Mouse (Mus musculus): ENCODE data around the gene Abhd12b. TPM values are rescaled to one million over a fixed set of nuclear protein-coding genes. Genes with fewer than 3 reads are reported as not detected.
"Not testable (repeated sequence)": the region's sequence is repeated elsewhere in the genome, so short reads cannot be mapped to it uniquely, and the experiment has no call there.

Gene Abhd12b
- polyA plus RNA-seq, 1 experiment from 2014 or later: not detected

- ATAC-seq (ENCODE audit: low read depth): no peak
- no peaks in the 10 kb centered on the region for H3K9me3 ChIP-seq (replicated peaks; ENCODE audit: control insufficient read depth, low read length)
- no peak overlapping the region for H3K27ac ChIP-seq (ENCODE audit: low read length)
- 64% methylated on average over 4 of the region's 4 CpGs for WGBS (ENCODE audit: insufficient replicate concordance)
- H3K9ac ChIP-seq (ENCODE audit: low read depth, low read length): no peak overlapping the region
- no peaks in the 10 kb centered on the region for H3K27me3 ChIP-seq (ENCODE audit: control insufficient read depth, insufficient read depth, low read depth, low read length)
- no peak overlapping the region for H3K4me3 ChIP-seq (ENCODE audit: low read depth, low read length)
- H3K36me3 ChIP-seq (ENCODE audit: control insufficient read depth, insufficient read depth): no peaks in the 10 kb centered on the region
- no peak overlapping the region for H3K4me2 ChIP-seq (ENCODE audit: low read depth, low read length)
- no peaks in the 10 kb centered on the region for H3K4me1 ChIP-seq (ENCODE audit: control insufficient read depth, low read depth, low read length)
These were observed 14.0 kb downstream of the Abhd12b start for GRCm38 (mm10) chr12:70167950-70168349.

- H3K36me3 ChIP-seq (ENCODE audit: control insufficient read depth, insufficient read depth): no peaks in the 10 kb centered on the region
- 49% methylated on average over 1 of the region's 1 CpGs for WGBS (ENCODE audit: insufficient replicate concordance)
- H3K27me3 ChIP-seq (ENCODE audit: control insufficient read depth, insufficient read depth, low read depth, low read length): no peaks in the 10 kb centered on the region
- H3K4me1 ChIP-seq (ENCODE audit: control insufficient read depth, low read depth, low read length): no peaks in the 10 kb centered on the region
- no peak overlapping the region for H3K27ac ChIP-seq (ENCODE audit: low read length)
- no peaks in the 10 kb centered on the region for H3K9me3 ChIP-seq (replicated peaks; ENCODE audit: control insufficient read depth, low read length)
- no peak for ATAC-seq (ENCODE audit: low read depth)
- H3K4me2 ChIP-seq (ENCODE audit: low read depth, low read length): no peak overlapping the region
- no peak overlapping the region for H3K4me3 ChIP-seq (ENCODE audit: low read depth, low read length)
- H3K9ac ChIP-seq (ENCODE audit: low read depth, low read length): no peak overlapping the region
These were observed 16.0 kb downstream of the Abhd12b start for GRCm38 (mm10) chr12:70169969-70170368.

GRCm38 (mm10) chr12:70183507-70183906 lies 29.6 kb downstream of the Abhd12b start:
- not testable (repeated sequence) for H3K9ac ChIP-seq (ENCODE audit: low read depth, low read length); H3K4me2 ChIP-seq (ENCODE audit: low read depth, low read length); ATAC-seq (ENCODE audit: low read depth); H3K27ac ChIP-seq (ENCODE audit: low read length); H3K4me1 ChIP-seq (ENCODE audit: control insufficient read depth, low read depth, low read length); H3K36me3 ChIP-seq (ENCODE audit: control insufficient read depth, insufficient read depth); H3K4me3 ChIP-seq (ENCODE audit: low read depth, low read length); H3K27me3 ChIP-seq (ENCODE audit: control insufficient read depth, insufficient read depth, low read depth, low read length); H3K9me3 ChIP-seq (replicated peaks; ENCODE audit: control insufficient read depth, low read length)
- 80% methylated on average over 8 of the region's 8 CpGs for WGBS (ENCODE audit: insufficient replicate concordance)

- Histone ChIP-seq H3K9ac (ENCODE audit: low read depth, low read length) (no peak overlapping the region), H3K36me3 (ENCODE audit: control insufficient read depth, insufficient read depth) (no peaks in the 10 kb centered on the region), H3K27me3 (ENCODE audit: control insufficient read depth, insufficient read depth, low read depth, low read length) (no peaks in the 10 kb centered on the region), H3K9me3 (replicated peaks; ENCODE audit: control insufficient read depth, low read length) (no peaks in the 10 kb centered on the region), H3K27ac (ENCODE audit: low read length) (no peak overlapping the region), H3K4me3 (ENCODE audit: low read depth, low read length) (no peak overlapping the region), H3K4me1 (ENCODE audit: control insufficient read depth, low read depth, low read length) (no peaks in the 10 kb centered on the region), H3K4me2 (ENCODE audit: low read depth, low read length) (no peak overlapping the region)
- no peak for ATAC-seq (ENCODE audit: low read depth)
- WGBS (ENCODE audit: insufficient replicate concordance): 77% methylated on average over 21 of the region's 22 CpGs
These were observed 30.3 kb downstream of the Abhd12b start for GRCm38 (mm10) chr12:70184173-70184783.

- H3K27me3 ChIP-seq (ENCODE audit: control insufficient read depth, insufficient read depth, low read depth, low read length): no peaks in the 10 kb centered on the region
- H3K4me3 ChIP-seq (ENCODE audit: low read depth, low read length): no peak overlapping the region
- ATAC-seq (ENCODE audit: low read depth): no peak
- no peak overlapping the region for H3K9ac ChIP-seq (ENCODE audit: low read depth, low read length)
- H3K4me1 ChIP-seq (ENCODE audit: control insufficient read depth, low read depth, low read length): no peaks in the 10 kb centered on the region
- H3K27ac ChIP-seq (ENCODE audit: low read length): no peak overlapping the region
- H3K9me3 ChIP-seq (replicated peaks; ENCODE audit: control insufficient read depth, low read length): no peaks in the 10 kb centered on the region
- WGBS (ENCODE audit: insufficient replicate concordance): 46% methylated on average over 19 of the region's 19 CpGs
- peaks cover 26% of the 10 kb centered on the region for H3K36me3 ChIP-seq (ENCODE audit: control insufficient read depth, insufficient read depth)
- H3K4me2 ChIP-seq (ENCODE audit: low read depth, low read length): no peak overlapping the region
These were observed 38.4 kb downstream of the Abhd12b start for GRCm38 (mm10) chr12:70192267-70192727.

- Histone ChIP-seq H3K4me1 (ENCODE audit: control insufficient read depth, low read depth, low read length) (no peaks in the 10 kb centered on the region), H3K4me2 (ENCODE audit: low read depth, low read length) (no peak overlapping the region), H3K4me3 (ENCODE audit: low read depth, low read length) (no peak overlapping the region), H3K27ac (ENCODE audit: low read length) (no peak overlapping the region), H3K36me3 (ENCODE audit: control insufficient read depth, insufficient read depth) (peaks cover 37% of the 10 kb centered on the region), H3K9ac (ENCODE audit: low read depth, low read length) (no peak overlapping the region), H3K27me3 (ENCODE audit: control insufficient read depth, insufficient read depth, low read depth, low read length) (no peaks in the 10 kb centered on the region), H3K9me3 (replicated peaks; ENCODE audit: control insufficient read depth, low read length) (no peaks in the 10 kb centered on the region)
- ATAC-seq (ENCODE audit: low read depth): no peak
- WGBS (ENCODE audit: insufficient replicate concordance): 83% methylated on average over 6 of the region's 6 CpGs
These were observed 41.5 kb downstream of the Abhd12b start for GRCm38 (mm10) chr12:70195426-70195825.

- 79% methylated on average over 5 of the region's 5 CpGs for WGBS (ENCODE audit: insufficient replicate concordance)
- H3K36me3 ChIP-seq (ENCODE audit: control insufficient read depth, insufficient read depth): peaks cover 42% of the 10 kb centered on the region
- H3K9ac ChIP-seq (ENCODE audit: low read depth, low read length): no peak overlapping the region
These were observed 42.4 kb downstream of the Abhd12b start for GRCm38 (mm10) chr12:70196341-70196740.

GRCm38 (mm10) chr12:70201926-70202529 lies 48.1 kb downstream of the Abhd12b start:
- Histone ChIP-seq H3K4me1 (ENCODE audit: control insufficient read depth, low read depth, low read length) (no peaks in the 10 kb centered on the region), H3K9me3 (replicated peaks; ENCODE audit: control insufficient read depth, low read length) (no peaks in the 10 kb centered on the region), H3K27me3 (ENCODE audit: control insufficient read depth, insufficient read depth, low read depth, low read length) (no peaks in the 10 kb centered on the region), H3K9ac (ENCODE audit: low read depth, low read length) (no peak overlapping the region), H3K4me3 (ENCODE audit: low read depth, low read length) (no peak overlapping the region), H3K27ac (ENCODE audit: low read length) (no peak overlapping the region), H3K36me3 (ENCODE audit: control insufficient read depth, insufficient read depth) (peaks cover 36% of the 10 kb centered on the region), H3K4me2 (ENCODE audit: low read depth, low read length) (no peak overlapping the region)
- ATAC-seq (ENCODE audit: low read depth): no peak
- WGBS (ENCODE audit: insufficient replicate concordance): 34% methylated on average over 5 of the region's 5 CpGs

More at GRCm38 (mm10) chr12:70196341-70196740, 42.4 kb downstream of the Abhd12b start:
- H3K27me3 ChIP-seq (ENCODE audit: control insufficient read depth, insufficient read depth, low read depth, low read length): no peaks in the 10 kb centered on the region
- H3K4me1 ChIP-seq (ENCODE audit: control insufficient read depth, low read depth, low read length): no peaks in the 10 kb centered on the region
- H3K27ac ChIP-seq (ENCODE audit: low read length): no peak overlapping the region
- H3K4me3 ChIP-seq (ENCODE audit: low read depth, low read length): no peak overlapping the region
- no peak overlapping the region for H3K4me2 ChIP-seq (ENCODE audit: low read depth, low read length)
- no peak for ATAC-seq (ENCODE audit: low read depth)
- H3K9me3 ChIP-seq (replicated peaks; ENCODE audit: control insufficient read depth, low read length): no peaks in the 10 kb centered on the region

GRCm38 (mm10) chr12:70204433-70204832 lies 50.5 kb downstream of the Abhd12b start:
- Histone ChIP-seq H3K27me3 (ENCODE audit: control insufficient read depth, insufficient read depth, low read depth, low read length) (no peaks in the 10 kb centered on the region), H3K9me3 (replicated peaks; ENCODE audit: control insufficient read depth, low read length) (no peaks in the 10 kb centered on the region), H3K4me1 (ENCODE audit: control insufficient read depth, low read depth, low read length) (no peaks in the 10 kb centered on the region), H3K9ac (ENCODE audit: low read depth, low read length) (no peak overlapping the region), H3K27ac (ENCODE audit: low read length) (no peak overlapping the region), H3K4me3 (ENCODE audit: low read depth, low read length) (no peak overlapping the region), H3K36me3 (ENCODE audit: control insufficient read depth, insufficient read depth) (peaks cover 35% of the 10 kb centered on the region), H3K4me2 (ENCODE audit: low read depth, low read length) (no peak overlapping the region)
- no peak for ATAC-seq (ENCODE audit: low read depth)
- WGBS (ENCODE audit: insufficient replicate concordance): 73% methylated on average over 8 of the region's 8 CpGs
